Comparison of ENCODE assay signal across 9 mouse cellular contexts in the genomic region with DNA sequence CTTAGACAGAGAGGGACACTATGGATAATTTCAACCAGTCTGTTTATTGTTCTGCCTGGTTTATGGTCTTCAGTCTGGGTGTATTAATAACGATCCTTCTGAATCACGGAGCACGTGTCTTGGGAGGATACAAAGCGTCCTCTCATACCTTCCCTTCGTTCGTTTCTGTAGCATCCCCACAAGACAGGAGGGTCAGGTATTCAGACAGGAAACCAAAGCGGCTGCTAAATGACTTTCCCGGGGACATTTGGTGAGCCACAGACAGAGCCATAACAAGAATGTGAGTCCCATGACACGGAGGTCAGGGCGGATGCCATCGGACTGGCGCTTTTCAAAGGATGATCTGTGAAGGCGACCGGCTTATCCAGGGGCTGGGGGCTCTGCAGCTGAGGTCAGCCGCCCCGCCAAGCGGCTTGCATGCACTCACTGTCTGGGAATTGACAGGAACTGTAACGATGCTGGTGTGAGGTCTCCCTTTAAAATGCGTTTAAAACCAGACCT.
DNase-seq lines count a peak whose midpoint lies in the region; ATAC-seq lines count a peak whose summit lies in the region.
"Had no signal": no experiment of that assay in that cellular context is flagged by ENCODE, and none has a peak within 500 bp of the region (broad histone marks: within the 10 kb centered on the region; RNA-seq: fewer than 3 reads in every experiment).

No protein-coding gene starts in this region.

- H3K36me3 ChIP-seq in heart, embryonic 14.5 days (ENCODE audit: control insufficient read depth, insufficient read depth, low read length): no peaks in the 10 kb centered on the region
- no peaks in the 10 kb centered on the region for H3K36me3 ChIP-seq in embryonic facial prominence, embryonic 15.5 days
- no peaks in the 10 kb centered on the region for H3K36me3 ChIP-seq in neural tube, embryonic 14.5 days (ENCODE audit: control insufficient read depth, insufficient read depth, low read length)

- DNase-seq in heart, adult 8-10 months (ENCODE audit: low spot score): no peak
- DNase-seq in kidney, postnatal 4 days: peak; percentile 45 to 48
- DNase-seq in adipocyte (ENCODE audit: low spot score): no peak
- no peak for DNase-seq in adrenal gland, postnatal 14 days
- no peak for DNase-seq in cerebellum, postnatal 36 days
- DNase-seq: cerebellum, adult 8-10 months had no signal

- peak overlapping the region; percentile 55 for H3K4me2 ChIP-seq in heart, embryonic 14.5 days (ENCODE audit: low read length)
- peak overlapping the region; percentile 37 for H3K4me2 ChIP-seq in embryonic facial prominence, embryonic 15.5 days (replicated peaks)
- peak overlapping the region; percentile 49 for H3K4me2 ChIP-seq in neural tube, embryonic 14.5 days (ENCODE audit: low read depth, low read length)

- no peak for ATAC-seq in heart, embryonic 14.5 days (ENCODE audit: insufficient number of reproducible peaks, insufficient read depth, low FRiP score, low read depth)
- ATAC-seq in embryonic facial prominence, embryonic 15.5 days (ENCODE audit: insufficient number of reproducible peaks, low FRiP score, low TSS enrichment, low read depth): no peak
- ATAC-seq in neural tube, embryonic 14.5 days (ENCODE audit: low read depth): peak; percentile 24; the same call in 1 of the 2 replicates

- peaks cover 0 to 2% of the 10 kb centered on the region in 2 experiments; a peak in 1 of 4 replicates for H3K4me1 ChIP-seq in heart, embryonic 14.5 days (ENCODE audit: control insufficient read depth in 2 of 2, insufficient read depth in 2 of 2, low read length in 2 of 2)
- peaks cover 15% of the 10 kb centered on the region for H3K4me1 ChIP-seq in embryonic facial prominence, embryonic 15.5 days
- peaks cover 5% of the 10 kb centered on the region; the same call in 1 of the 2 replicates for H3K4me1 ChIP-seq in neural tube, embryonic 14.5 days (ENCODE audit: control insufficient read depth, insufficient read depth, low read length)

- no peak overlapping the region for H3K27ac ChIP-seq in heart, embryonic 14.5 days (replicated peaks in 1 of 2; ENCODE audit: control insufficient read depth in 1 of 2, insufficient read depth in 1 of 2, low read depth in 2 of 2, low read length in 2 of 2)
- H3K27ac ChIP-seq in embryonic facial prominence, embryonic 15.5 days (replicated peaks): no peak overlapping the region
- no peak overlapping the region for H3K27ac ChIP-seq in neural tube, embryonic 14.5 days (ENCODE audit: low read depth, low read length)

- H3K4me3 ChIP-seq in heart, embryonic 14.5 days (ENCODE audit: control insufficient read depth in 1 of 2, insufficient read depth in 1 of 2, low read depth in 1 of 2, low read length in 2 of 2): no peak overlapping the region; a peak in 1 of 4 replicates
- peak overlapping the region; percentile 6; the same call in 1 of the 2 replicates for H3K4me3 ChIP-seq in embryonic facial prominence, embryonic 15.5 days (replicated peaks)
- peak overlapping the region; percentile 21; the same call in 1 of the 2 replicates for H3K4me3 ChIP-seq in neural tube, embryonic 14.5 days (ENCODE audit: low read depth, low read length)

- H3K9ac ChIP-seq in heart, embryonic 14.5 days (ENCODE audit: low read length): no peak overlapping the region
- H3K9ac ChIP-seq in embryonic facial prominence, embryonic 15.5 days: no peak overlapping the region
- H3K9ac ChIP-seq in neural tube, embryonic 14.5 days (replicated peaks; ENCODE audit: low read depth, low read length): peak overlapping the region; percentile 22; the same call in 1 of the 2 replicates

- WGBS in heart, embryonic 14.5 days: 6% methylated on average over 19 of the region's 19 CpGs
- WGBS in embryonic facial prominence, embryonic 15.5 days: 5% methylated on average over 19 of the region's 19 CpGs
- 6% methylated on average over 19 of the region's 19 CpGs for WGBS in neural tube, embryonic 14.5 days

- no peaks in the 10 kb centered on the region for H3K9me3 ChIP-seq in heart, embryonic 14.5 days (ENCODE audit: control insufficient read depth, low read length)
- no peaks in the 10 kb centered on the region for H3K9me3 ChIP-seq in embryonic facial prominence, embryonic 15.5 days (replicated peaks)
- no peaks in the 10 kb centered on the region for H3K9me3 ChIP-seq in neural tube, embryonic 14.5 days (ENCODE audit: control insufficient read depth, low read length)

- H3K27me3 ChIP-seq in heart, embryonic 14.5 days (ENCODE audit: control insufficient read depth, insufficient read depth, low read length): no peaks in the 10 kb centered on the region
- no peaks in the 10 kb centered on the region for H3K27me3 ChIP-seq in embryonic facial prominence, embryonic 15.5 days
- H3K27me3 ChIP-seq in neural tube, embryonic 14.5 days (ENCODE audit: control insufficient read depth, insufficient read depth, low read length): no peaks in the 10 kb centered on the region

Comparison
In these comparisons a context has a peak if more than half of its experiments do, and no peak if none do; other contexts are left out.
1. H3K4me3 ChIP-seq: peak in embryonic facial prominence, embryonic 15.5 days (single experiment) and neural tube, embryonic 14.5 days (single experiment); none in heart, embryonic 14.5 days (0 of 2).
2. DNase-seq: peak in kidney, postnatal 4 days (2 of 2); none in heart, adult 8-10 months (single experiment), adipocyte (single experiment), adrenal gland, postnatal 14 days (single experiment) and cerebellum, postnatal 36 days (0 of 2).
3. Peak in every context shown above with its lines, with median percentiles within 50 percentile points of each other: H3K4me2 ChIP-seq.